Mouse (Mus musculus): ENCODE measurements around the gene Aff1. TPM values are rescaled to one million over a fixed set of nuclear protein-coding genes. Genes with fewer than 3 reads are reported as not detected.

Gene Aff1
- total and polyA plus RNA-seq, 2 experiments from 2014 or later: 2.6 to 4.0 TPM

- no peak overlapping the region for H3K27ac ChIP-seq
- no peaks in the 10 kb centered on the region for H3K9me3 ChIP-seq (ENCODE audit: low read length)
- ATAC-seq: no peak
- no peak overlapping the region for H3K9ac ChIP-seq (replicated peaks; ENCODE audit: low read length)
- H3K36me3 ChIP-seq (ENCODE audit: insufficient read depth, low read length): no peaks in the 10 kb centered on the region
- no peak overlapping the region for H3K4me2 ChIP-seq (ENCODE audit: low read depth, low read length)
- no peak for TF ChIP-seq CTCF (IDR thresholded peaks at IDR 0.05; ENCODE audit: low read depth)
- no peak for DNase-seq (ENCODE audit: low spot score)
- H3K4me3 ChIP-seq (ENCODE audit: low read length): no peak overlapping the region
- no peaks in the 10 kb centered on the region for H3K4me1 ChIP-seq (ENCODE audit: insufficient read depth, low read length)
- 77% methylated on average over 6 of the region's 6 CpGs for WGBS
- H3K27me3 ChIP-seq (ENCODE audit: insufficient read depth, low read length): no peaks in the 10 kb centered on the region
These were observed 44.5 kb downstream of the Aff1 start for GRCm38 (mm10) chr5:103736553-103737207.

GRCm38 (mm10) chr5:103737208-103738066 is 45.3 kb downstream of the Aff1 start:
- TF ChIP-seq CTCF (IDR thresholded peaks at IDR 0.05; ENCODE audit: low read depth): no peak
- Histone ChIP-seq H3K4me1 (ENCODE audit: insufficient read depth, low read length) (no peaks in the 10 kb centered on the region), H3K9ac (replicated peaks; ENCODE audit: low read length) (no peak overlapping the region), H3K4me3 (ENCODE audit: low read length) (no peak overlapping the region), H3K4me2 (ENCODE audit: low read depth, low read length) (no peak overlapping the region), H3K27ac (no peak overlapping the region), H3K36me3 (ENCODE audit: insufficient read depth, low read length) (no peaks in the 10 kb centered on the region), H3K9me3 (ENCODE audit: low read length) (no peaks in the 10 kb centered on the region), H3K27me3 (ENCODE audit: insufficient read depth, low read length) (no peaks in the 10 kb centered on the region)
- ATAC-seq: no peak
- 70% methylated on average over 26 of the region's 26 CpGs for WGBS
- DNase-seq (ENCODE audit: low spot score): no peak

GRCm38 (mm10) chr5:103738509-103738908 is 46.3 kb downstream of the Aff1 start:
- H3K4me3 ChIP-seq (ENCODE audit: low read length): no peak overlapping the region
- H3K27ac ChIP-seq: no peak overlapping the region
- no peak overlapping the region for H3K4me2 ChIP-seq (ENCODE audit: low read depth, low read length)
- H3K27me3 ChIP-seq (ENCODE audit: insufficient read depth, low read length): no peaks in the 10 kb centered on the region
- 85% methylated on average over 5 of the region's 5 CpGs for WGBS
- DNase-seq (ENCODE audit: low spot score): no peak
- H3K9ac ChIP-seq (replicated peaks; ENCODE audit: low read length): no peak overlapping the region
- TF ChIP-seq CTCF (IDR thresholded peaks at IDR 0.05; ENCODE audit: low read depth): no peak
- no peaks in the 10 kb centered on the region for H3K36me3 ChIP-seq (ENCODE audit: insufficient read depth, low read length)
- H3K4me1 ChIP-seq (ENCODE audit: insufficient read depth, low read length): no peaks in the 10 kb centered on the region
- no peaks in the 10 kb centered on the region for H3K9me3 ChIP-seq (ENCODE audit: low read length)
- ATAC-seq: no peak

DNA sequence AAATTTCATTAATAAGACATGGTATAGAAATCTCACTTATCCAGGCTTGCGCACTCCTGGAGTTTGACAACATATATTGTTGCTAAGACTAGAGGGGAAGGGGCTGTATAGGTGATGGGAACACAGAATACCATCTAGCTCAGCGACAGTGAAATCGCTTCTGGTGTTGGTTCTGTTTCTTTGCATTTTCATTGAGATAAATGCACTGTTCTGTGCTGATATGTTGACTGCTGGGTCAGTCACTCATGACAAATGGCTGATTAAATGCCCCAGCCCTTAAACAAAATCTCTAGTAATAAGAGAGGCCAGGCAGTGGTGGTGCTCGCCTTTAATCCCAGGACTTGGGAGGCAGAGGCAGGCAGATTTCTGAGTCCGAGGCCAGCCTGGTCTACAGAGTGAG is 47.0 kb downstream of the Aff1 start:
- Histone ChIP-seq H3K27me3 (ENCODE audit: insufficient read depth, low read length) (no peaks in the 10 kb centered on the region), H3K4me3 (ENCODE audit: low read length) (no peak overlapping the region), H3K9me3 (ENCODE audit: low read length) (no peaks in the 10 kb centered on the region), H3K4me2 (ENCODE audit: low read depth, low read length) (no peak overlapping the region), H3K27ac (no peak overlapping the region), H3K9ac (replicated peaks; ENCODE audit: low read length) (no peak overlapping the region), H3K4me1 (ENCODE audit: insufficient read depth, low read length) (no peaks in the 10 kb centered on the region), H3K36me3 (ENCODE audit: insufficient read depth, low read length) (no peaks in the 10 kb centered on the region)
- ATAC-seq: no peak
- DNase-seq (ENCODE audit: low spot score): no peak
- 91% methylated on average over 5 of the region's 5 CpGs for WGBS
- TF ChIP-seq CTCF (IDR thresholded peaks at IDR 0.05; ENCODE audit: low read depth): no peak

DNA sequence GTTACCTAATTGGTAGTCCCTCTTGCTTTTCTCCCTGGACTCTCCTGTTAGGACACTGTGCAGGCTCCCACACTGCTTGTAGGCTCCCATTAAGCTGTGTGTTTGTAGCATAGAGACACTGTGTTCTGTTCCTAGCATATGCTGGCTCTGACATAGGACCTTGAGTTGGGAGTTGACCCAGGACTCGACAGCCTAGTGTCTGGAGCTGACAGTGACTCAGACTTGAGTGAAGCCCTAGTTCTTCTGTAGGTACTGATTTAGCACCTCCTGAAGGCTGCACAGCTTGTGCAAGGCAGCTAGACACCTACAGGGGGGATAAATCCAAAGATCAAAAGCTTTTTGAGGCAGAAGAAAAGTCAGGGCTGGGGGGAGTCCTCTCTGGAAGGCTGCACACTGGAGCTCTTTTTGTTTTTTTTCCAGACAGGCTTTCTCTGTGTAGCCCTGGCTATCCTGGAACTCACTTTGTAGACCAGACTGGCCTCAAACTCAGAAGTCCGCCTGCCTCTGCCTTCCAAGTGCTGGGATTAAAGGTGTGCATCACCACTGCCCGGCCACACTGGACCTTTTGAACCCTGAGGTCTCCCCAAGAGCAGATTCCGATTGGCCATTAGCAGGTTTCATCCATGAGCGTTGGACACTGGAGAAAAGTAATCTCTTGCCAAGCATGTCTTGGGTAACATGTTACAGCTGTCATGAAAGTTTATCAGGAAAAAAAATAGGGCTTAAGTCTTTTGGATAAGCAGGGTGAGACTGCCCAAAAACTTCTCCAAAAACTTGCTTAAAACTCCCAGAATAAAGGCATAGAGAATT is 48.1 kb downstream of the Aff1 start:
- ATAC-seq (no peak), DNase-seq (ENCODE audit: low spot score) (no peak)
- Histone ChIP-seq H3K27me3 (ENCODE audit: insufficient read depth, low read length) (no peaks in the 10 kb centered on the region), H3K4me1 (ENCODE audit: insufficient read depth, low read length) (no peaks in the 10 kb centered on the region), H3K4me2 (ENCODE audit: low read depth, low read length) (no peak overlapping the region), H3K4me3 (ENCODE audit: low read length) (no peak overlapping the region), H3K27ac (no peak overlapping the region), H3K9ac (replicated peaks; ENCODE audit: low read length) (no peak overlapping the region), H3K9me3 (ENCODE audit: low read length) (no peaks in the 10 kb centered on the region), H3K36me3 (ENCODE audit: insufficient read depth, low read length) (no peaks in the 10 kb centered on the region)
- whole genome bisulfite sequencing: 85% methylated on average over 5 of the region's 5 CpGs
- no peak for TF ChIP-seq CTCF (IDR thresholded peaks at IDR 0.05; ENCODE audit: low read depth)

DNA sequence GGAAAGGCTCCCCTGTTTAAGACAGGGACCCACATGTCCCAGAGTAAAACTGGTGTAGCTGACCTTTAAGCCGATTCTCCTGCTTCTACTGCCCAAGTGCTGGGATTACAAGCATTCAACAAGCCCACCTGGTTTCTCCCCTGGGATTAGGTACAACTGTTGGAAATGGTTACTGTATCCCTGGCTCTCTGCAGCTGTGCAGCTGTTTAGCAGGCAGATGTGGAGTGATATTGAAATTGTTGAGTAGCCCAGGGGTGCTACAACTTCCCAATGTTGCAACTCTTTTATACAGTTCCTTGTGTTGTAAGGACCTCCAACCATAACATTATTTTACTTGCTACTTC is 48.7 kb downstream of the Aff1 start:
- ATAC-seq (no peak), DNase-seq (ENCODE audit: low spot score) (no peak)
- Histone ChIP-seq H3K27me3 (ENCODE audit: insufficient read depth, low read length) (no peaks in the 10 kb centered on the region), H3K4me3 (ENCODE audit: low read length) (no peak overlapping the region), H3K36me3 (ENCODE audit: insufficient read depth, low read length) (no peaks in the 10 kb centered on the region), H3K4me2 (ENCODE audit: low read depth, low read length) (no peak overlapping the region), H3K9ac (replicated peaks; ENCODE audit: low read length) (no peak overlapping the region), H3K27ac (no peak overlapping the region), H3K4me1 (ENCODE audit: insufficient read depth, low read length) (no peaks in the 10 kb centered on the region), H3K9me3 (ENCODE audit: low read length) (no peaks in the 10 kb centered on the region)
- TF ChIP-seq CTCF (IDR thresholded peaks at IDR 0.05; ENCODE audit: low read depth): no peak
- WGBS: 84% methylated on average over 1 of the region's 1 CpGs
